Mouse (Mus musculus) embryonic fibroblast, embryonic 13.5 days (primary cell): ENCODE measurements around the gene Olfr288.

Source experiments
- CTCF ChIP-seq: IDR thresholded peaks from 2 replicates; pipeline ENCODE4 v1.5.1; 2011; ENCODE audit warnings: mild to moderate bottlenecking, control low read depth, low read length, moderate library complexity, borderline replicate concordance; ENCODE audit not compliant: insufficient read depth
- POLR2A ChIP-seq: IDR thresholded peaks from 2 replicates; pipeline ENCODE4 v1.6.1; 2011; ENCODE audit warnings: low read depth, mild to moderate bottlenecking, control low read depth, low read length, moderate library complexity

DNA sequence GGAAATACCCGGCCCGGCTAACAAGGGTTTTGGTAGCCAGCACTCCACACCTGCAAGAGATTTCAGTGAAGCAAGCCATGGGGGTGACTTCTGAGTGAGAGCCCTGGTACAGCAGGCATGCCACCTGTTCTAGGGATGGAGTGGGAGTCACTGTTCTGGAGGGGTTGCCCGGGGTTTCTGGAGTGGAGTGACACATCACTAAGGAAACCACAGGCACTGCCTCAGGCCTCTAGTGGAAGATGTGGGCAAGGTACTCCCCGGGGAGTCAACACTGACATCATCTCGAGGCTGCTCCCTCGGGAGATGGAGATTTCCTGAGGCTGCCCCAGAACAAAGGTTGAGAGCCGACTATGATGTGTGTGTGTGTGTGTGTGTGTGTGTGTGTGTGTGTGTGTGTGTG is 25.0 kb downstream of the Olfr288 start:
- TF ChIP-seq POLR2A (no peak), CTCF (no peak)
